Mouse (Mus musculus): ENCODE measurements at regions not wholly inside any gene's neighbourhood (a gene's known extent, or its start where the extent isn't known, plus 50 kb on each side); places are given as distances from the start of the nearest gene placed in this dataset.

- in situ Hi-C loops (cut with MboI, MseI), result no loop called here
Measured at GRCm38 (mm10) chr1:51697265-51698192, 218.3 kb downstream of the Myo1b start.

DNA sequence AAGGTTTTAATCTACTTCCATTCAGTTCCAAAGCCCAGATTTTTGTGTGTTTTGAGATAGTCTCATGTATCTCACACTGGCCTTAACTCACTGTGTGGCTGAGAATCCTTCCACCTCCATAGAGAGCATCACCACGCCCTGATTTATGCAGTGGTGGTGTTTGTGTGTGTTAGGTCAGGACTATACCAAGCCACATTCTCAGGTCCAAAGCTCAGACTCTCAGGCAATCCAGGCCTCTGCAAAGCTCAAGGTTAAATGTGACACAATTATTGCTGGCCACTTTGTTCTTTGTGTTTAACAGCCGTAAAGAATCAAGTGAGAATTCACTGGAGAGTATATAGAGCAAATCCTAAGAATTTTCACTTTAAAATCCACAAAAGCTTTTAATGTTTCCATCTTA is 218.2 kb upstream of the Nabp1 start:
- in situ Hi-C loops (cut with MboI, MseI), result no loop called here

GRCm38 (mm10) chr1:51690878-51691277 is 212.7 kb upstream of the Nabp1 start:
- in situ Hi-C loops (cut with MboI, MseI), result no loop called here

GRCm38 (mm10) chr1:51689461-51690223 is 211.4 kb upstream of the Nabp1 start:
- in situ Hi-C loops (cut with MboI, MseI), result no loop called here

- in situ Hi-C loops (cut with MboI, MseI), result no loop called here
Measured at GRCm38 (mm10) chr1:51688946-51689345, 210.7 kb upstream of the Nabp1 start.

DNA sequence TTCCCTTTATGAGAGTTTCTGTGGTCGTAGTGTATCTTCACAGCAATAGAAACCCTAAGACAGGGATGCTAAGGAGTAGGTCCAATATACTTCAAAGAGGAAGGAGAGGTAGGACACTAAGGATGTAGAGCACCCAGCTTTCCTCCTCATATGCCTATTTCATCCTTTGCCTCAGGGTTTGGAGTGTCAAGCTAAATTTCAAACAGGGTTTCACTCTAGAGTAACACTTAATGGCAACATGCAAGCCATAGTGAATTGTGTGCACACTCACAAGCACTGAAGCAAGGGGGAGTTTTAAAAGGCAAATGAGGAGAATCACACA is 210.0 kb upstream of the Nabp1 start:
- in situ Hi-C loops (cut with MboI, MseI), result no loop called here

GRCm38 (mm10) chr1:51687484-51688223 is 209.4 kb upstream of the Nabp1 start:
- in situ Hi-C loops (cut with MboI, MseI), result no loop called here

DNA sequence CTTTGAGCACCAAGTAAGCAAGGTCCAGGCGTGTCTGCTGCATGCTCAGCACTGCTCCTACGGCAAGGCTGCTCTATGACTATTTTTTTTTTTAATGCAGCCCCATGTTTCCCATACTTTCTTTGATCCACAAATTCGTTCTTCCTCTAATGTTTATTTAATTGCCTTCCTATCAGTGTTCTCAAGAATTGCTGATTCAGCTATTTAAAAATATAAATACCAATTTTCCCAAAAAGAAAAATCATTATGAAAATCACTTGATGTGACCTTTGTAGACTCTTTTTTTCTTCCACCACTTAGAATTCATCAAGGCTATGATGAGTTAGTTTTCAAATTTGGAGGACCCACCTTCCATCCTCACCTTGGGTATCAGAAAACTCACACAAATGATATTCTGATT is 208.5 kb upstream of the Nabp1 start:
- in situ Hi-C loops (cut with MboI, MseI), result no loop called here

GRCm38 (mm10) chr1:51682273-51682672 is 204.0 kb upstream of the Nabp1 start:
- in situ Hi-C loops (cut with MboI, MseI), result no loop called here

DNA sequence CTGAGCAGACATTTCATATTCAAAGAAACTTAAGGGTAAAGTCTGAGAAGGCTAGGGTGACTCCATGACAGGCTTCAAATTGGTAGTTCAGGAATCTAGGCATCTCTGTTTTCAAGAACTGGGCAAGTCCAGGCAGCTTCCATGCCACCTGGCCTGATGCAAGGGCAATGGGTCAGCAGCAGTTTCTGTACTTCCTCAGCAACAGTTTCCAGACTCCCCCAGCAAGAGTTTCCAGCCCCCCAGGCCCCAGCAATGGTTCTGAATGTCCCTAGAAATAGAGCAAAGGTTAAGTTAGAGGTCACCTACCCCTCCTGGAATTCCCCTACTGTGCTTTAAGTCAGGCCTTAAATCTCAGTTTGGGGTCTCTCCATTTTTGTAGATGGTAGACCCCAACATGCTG is 203.6 kb upstream of the Nabp1 start:
- in situ Hi-C loops (cut with MboI, MseI), result no loop called here

- in situ Hi-C loops (cut with MboI, MseI), result no loop called here
Measured at GRCm38 (mm10) chr1:51680725-51681124, 202.5 kb upstream of the Nabp1 start.

DNA sequence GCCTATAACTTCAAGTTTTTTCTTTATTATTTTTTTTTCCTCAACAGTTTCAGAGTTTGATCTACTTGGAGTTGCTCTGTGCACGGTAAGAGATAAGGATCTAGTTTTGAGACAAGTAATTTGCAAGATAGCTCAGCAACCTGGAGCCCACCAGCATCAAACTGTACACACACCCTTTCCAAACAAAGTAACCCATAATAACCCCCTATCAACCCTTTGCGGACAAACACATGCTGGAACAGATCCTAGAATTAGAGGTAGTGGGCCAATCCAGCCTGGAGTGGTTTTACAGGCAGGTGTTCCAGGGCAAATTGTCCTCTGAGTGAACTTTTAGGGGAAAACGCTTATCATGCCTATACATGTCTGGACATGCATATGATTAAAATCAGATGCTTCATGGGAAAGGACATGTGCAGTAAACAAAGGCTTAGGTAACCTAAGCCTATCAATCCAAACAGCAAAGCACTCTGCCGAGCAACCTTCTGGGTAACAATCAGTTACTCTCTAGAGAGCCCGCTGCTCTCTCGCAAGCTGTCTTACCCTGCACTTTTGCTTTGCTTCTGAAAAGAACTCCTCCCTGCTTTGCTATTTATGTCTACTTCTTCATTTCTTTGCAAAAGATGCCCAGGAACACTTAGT is 200.2 kb upstream of the Nabp1 start:
- in situ Hi-C loops (cut with MboI, MseI), result no loop called here

- in situ Hi-C loops (cut with MboI, MseI), result no loop called here
Measured at GRCm38 (mm10) chr1:51677802-51678201, 199.6 kb upstream of the Nabp1 start.

GRCm38 (mm10) chr1:51671691-51672090 is 193.5 kb upstream of the Nabp1 start:
- in situ Hi-C loops (cut with MboI, MseI), result no loop called here

GRCm38 (mm10) chr1:51671287-51671686 is 193.1 kb upstream of the Nabp1 start:
- in situ Hi-C loops (cut with MboI, MseI), result no loop called here

DNA sequence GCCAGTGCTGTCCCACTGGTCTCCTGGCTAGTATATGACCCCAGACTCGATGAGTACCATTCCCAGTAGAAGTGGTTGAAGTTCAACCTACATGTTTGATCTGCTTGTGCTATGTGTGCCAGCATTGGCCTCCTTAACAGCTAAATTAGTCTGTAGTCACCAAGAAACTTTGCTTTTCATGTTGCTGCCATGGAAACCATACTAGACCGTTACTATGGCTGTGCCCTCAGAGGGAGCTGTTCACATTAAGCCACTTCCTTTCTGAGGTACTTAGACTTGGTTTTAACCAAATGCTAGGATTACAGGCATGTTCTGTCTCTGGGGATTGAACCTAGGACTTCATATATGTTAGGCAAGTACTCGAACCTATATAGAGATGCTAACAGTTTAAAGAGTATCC is 191.8 kb upstream of the Nabp1 start:
- in situ Hi-C loops (cut with MboI, MseI), result no loop called here

DNA sequence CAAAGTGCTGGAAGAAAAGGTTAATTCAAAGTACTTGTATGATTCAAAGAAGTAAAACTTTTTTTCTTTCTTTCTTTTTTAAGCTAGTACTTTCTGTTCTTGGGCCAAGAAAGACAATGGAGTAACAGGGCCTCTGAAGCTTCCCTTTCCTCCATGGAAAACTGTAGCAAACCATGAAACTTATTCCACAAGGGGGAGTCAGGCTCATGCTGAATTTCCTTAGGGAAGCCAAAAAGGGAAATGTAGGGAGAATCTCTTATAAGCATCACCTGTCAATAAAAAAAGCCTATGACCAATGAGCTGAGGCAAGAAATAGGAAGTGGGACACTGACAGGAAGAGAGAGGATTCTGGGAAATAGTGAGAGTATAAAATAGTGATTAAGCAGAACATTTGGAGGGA is 190.7 kb upstream of the Nabp1 start:
- in situ Hi-C loops (cut with MboI, MseI), result no loop called here

DNA sequence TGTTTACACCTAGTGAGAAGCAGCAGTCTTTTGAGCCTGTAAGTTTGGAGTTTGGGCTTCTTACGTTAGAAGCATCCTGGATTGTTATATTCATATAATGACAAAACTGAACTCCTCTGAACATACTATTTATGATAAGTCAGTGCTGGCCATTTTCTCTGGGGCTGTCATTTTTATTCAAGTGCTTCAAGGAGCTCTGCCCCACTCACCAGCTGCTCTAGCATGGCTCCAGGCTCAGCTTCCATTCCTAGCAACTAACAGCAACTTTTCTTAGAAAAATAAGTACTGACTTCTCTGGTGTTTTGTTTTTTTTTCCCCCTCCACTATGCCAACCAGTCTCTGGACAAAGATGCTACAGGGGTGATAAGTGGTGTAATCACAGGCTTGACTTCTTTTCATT is 182.3 kb upstream of the Nabp1 start:
- in situ Hi-C loops (cut with MboI, MseI), result no loop called here

- in situ Hi-C loops (cut with MboI, MseI), result no loop called here
Measured at GRCm38 (mm10) chr1:51657203-51657602, 179.0 kb upstream of the Nabp1 start.

DNA sequence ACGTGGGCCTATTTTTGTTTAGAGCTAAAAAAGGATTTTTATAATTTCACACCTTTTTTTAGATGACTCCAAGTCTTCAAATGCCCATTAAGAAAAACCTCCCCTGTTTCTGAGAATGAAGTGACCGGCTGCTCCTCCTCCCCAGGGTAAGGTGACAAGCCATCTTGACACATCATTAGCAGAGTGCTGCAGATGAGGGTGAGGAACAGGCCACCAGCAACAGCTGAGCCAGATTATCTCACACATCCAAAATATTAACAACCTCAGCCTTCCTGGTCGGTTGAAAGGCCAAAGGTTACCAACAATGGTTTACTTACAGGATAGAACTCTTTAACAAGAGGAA is 172.4 kb upstream of the Nabp1 start:
- in situ Hi-C loops (cut with MboI, MseI), result no loop called here

DNA sequence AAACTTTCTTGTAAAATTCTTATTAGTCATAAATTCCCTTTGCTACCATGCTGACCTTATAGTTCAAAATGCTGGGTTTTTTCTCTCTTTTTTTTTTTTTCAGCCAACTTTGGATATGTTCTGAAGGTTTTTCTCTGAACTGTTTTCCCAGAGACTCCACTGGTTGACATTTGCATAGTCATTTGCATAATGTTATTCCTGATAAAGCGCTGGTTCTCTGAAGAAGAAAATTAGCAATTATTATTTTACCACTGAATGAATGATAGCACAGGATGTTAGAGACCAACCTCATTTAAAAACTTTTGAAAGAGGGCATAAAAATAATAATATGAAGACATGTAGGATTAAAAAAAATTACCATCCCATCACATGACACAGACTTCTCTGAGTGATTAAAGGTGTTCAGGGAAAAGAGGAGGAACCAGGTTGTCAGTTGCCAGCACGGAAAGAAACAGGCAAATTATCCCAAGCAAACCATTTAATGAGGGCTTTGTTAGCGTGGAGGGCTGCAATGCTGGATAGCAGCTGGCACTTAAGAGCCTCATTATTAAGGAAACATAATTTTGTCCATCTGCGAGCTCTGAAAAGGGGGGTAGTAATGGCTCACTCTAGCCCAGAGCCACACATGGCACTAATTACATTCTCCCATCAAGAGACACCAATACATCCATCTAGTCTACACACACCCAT is 171.9 kb upstream of the Nabp1 start:
- in situ Hi-C loops (cut with MboI, MseI), result loop anchor here (5.0 kb wide), 2 partner anchors 297 to 442 kb away; no protein-coding TSS in a partner anchor
